Comparison of ENCODE assay signal across 8 mouse cellular contexts in the genomic region with DNA sequence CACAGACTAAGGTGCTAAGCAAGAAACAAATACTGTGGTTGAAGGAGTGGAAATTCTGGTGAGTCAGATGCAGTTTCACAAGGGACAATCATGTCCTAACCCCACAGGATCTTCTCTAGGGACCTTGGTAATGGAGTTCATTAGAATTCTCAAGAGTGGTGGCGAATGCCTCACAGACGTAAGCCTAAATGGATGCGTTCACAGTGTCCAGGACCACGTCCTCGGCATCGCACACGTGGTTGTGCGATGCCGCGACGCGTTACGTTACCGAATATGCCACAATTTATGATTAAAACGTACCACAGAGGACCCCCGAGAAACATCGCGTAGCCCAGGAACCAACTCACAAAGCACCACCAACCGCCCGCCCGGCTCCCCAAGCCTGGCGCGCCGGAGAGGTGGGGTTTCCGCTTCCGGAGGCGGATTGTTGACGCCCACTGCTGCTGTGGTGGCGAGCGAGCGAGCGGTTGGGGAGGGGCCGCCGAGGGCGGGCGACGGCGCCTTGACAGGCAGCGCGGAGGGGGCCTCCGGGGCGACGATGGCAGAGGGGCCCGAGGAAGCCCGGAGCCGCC. TPM values are rescaled to one million over a fixed set of nuclear protein-coding genes. Genes with fewer than 3 reads are reported as not detected.
A peak's percentile ranks its signal among the peaks of the same experiment; 100 is the strongest.
DNase-seq lines count a peak whose midpoint lies in the region; ATAC-seq and TF ChIP-seq lines count a peak whose summit lies in the region.

A gene (plus strand): TSS at position 475 of the 572 bp plus-strand sequence.

- peak within 1 kb of the TSS; percentile 62 for H3K27ac ChIP-seq in CH12.LX (ENCODE audit: insufficient read depth, low read depth)
- H3K27ac ChIP-seq in forebrain, embryonic 12.5 days: peak within 1 kb of the TSS; percentile 87
- H3K27ac ChIP-seq in heart, postnatal 0 days (ENCODE audit: low read depth): peak within 1 kb of the TSS; percentile 82
- H3K27ac ChIP-seq in liver, embryonic 16.5 days (ENCODE audit: low read length): peak within 1 kb of the TSS; percentile 87
- H3K27ac ChIP-seq in neural tube, embryonic 13.5 days (replicated peaks): peak within 1 kb of the TSS; percentile 89
- H3K27ac ChIP-seq in testis, adult 2 months (ENCODE audit: control insufficient read depth, insufficient read depth, low read depth, low read length): peak within 1 kb of the TSS; percentile 86

- no peak for TF ChIP-seq CTCF in CH12.LX (conservative IDR thresholded peaks at IDR 0.05 in 1 of 2, IDR thresholded peaks at IDR 0.05 in 1 of 2; ENCODE audit: low read depth in 2 of 2, low read length in 2 of 2)
- TF ChIP-seq CTCF in heart, postnatal 0 days (IDR thresholded peaks at IDR 0.05; ENCODE audit: low read depth): no peak
- no peak for TF ChIP-seq CTCF in testis, adult 2 months (IDR thresholded peaks at IDR 0.05; ENCODE audit: control insufficient read depth, insufficient read depth, insufficient replicate concordance, low read depth, low read length)

- peak; percentile 95 for ATAC-seq in forebrain, embryonic 12.5 days (ENCODE audit: low FRiP score)
- ATAC-seq in heart, postnatal 0 days (ENCODE audit: insufficient read depth, low read depth): peak; percentile 96
- peak; percentile 97 for ATAC-seq in liver, embryonic 16.5 days (ENCODE audit: low read depth)
- ATAC-seq in neural tube, embryonic 13.5 days (ENCODE audit: low read depth): peak; percentile 97

- H3K4me2 ChIP-seq in CH12.LX (ENCODE audit: insufficient read depth, low read depth, poor library complexity, severe bottlenecking): peak within 1 kb of the TSS; percentile 98
- H3K4me2 ChIP-seq in forebrain, embryonic 12.5 days: peak within 1 kb of the TSS; percentile 89
- H3K4me2 ChIP-seq in heart, postnatal 0 days (ENCODE audit: low read depth, low read length): peak within 1 kb of the TSS; percentile 97
- peak within 1 kb of the TSS; percentile 84 for H3K4me2 ChIP-seq in liver, embryonic 16.5 days (ENCODE audit: low read depth, low read length)
- H3K4me2 ChIP-seq in neural tube, embryonic 13.5 days: peak within 1 kb of the TSS; percentile 79

- H3K79me2 ChIP-seq in CH12.LX (replicated peaks; ENCODE audit: control insufficient read depth, extremely low read depth, insufficient read depth, poor library complexity, severe bottlenecking): peaks cover 11% of the 10 kb centered on the region

- peaks cover 8 to 17% of the 10 kb centered on the region in 2 experiments for H3K4me1 ChIP-seq in CH12.LX (ENCODE audit: control insufficient read depth in 1 of 2, insufficient read depth in 2 of 2)
- H3K4me1 ChIP-seq in forebrain, embryonic 12.5 days: peaks cover 15% of the 10 kb centered on the region
- peaks cover 14% of the 10 kb centered on the region for H3K4me1 ChIP-seq in heart, postnatal 0 days (ENCODE audit: control insufficient read depth, insufficient read depth)
- peaks cover 12% of the 10 kb centered on the region for H3K4me1 ChIP-seq in liver, embryonic 16.5 days (ENCODE audit: control insufficient read depth, low read depth, low read length)
- H3K4me1 ChIP-seq in neural tube, embryonic 13.5 days (replicated peaks): peaks cover 22% of the 10 kb centered on the region
- peaks cover 2% of the 10 kb centered on the region; the same call in 1 of the 2 replicates for H3K4me1 ChIP-seq in testis, adult 2 months (ENCODE audit: control insufficient read depth, insufficient read depth, low read length)

- peak within 1 kb of the TSS; percentile 97 for H3K9ac ChIP-seq in CH12.LX (ENCODE audit: insufficient read depth, low read depth)
- H3K9ac ChIP-seq in forebrain, embryonic 12.5 days: peak within 1 kb of the TSS; percentile 94
- H3K9ac ChIP-seq in heart, postnatal 0 days (replicated peaks; ENCODE audit: low read depth, low read length): peak within 1 kb of the TSS; percentile 85
- H3K9ac ChIP-seq in liver, embryonic 16.5 days (ENCODE audit: low read depth, low read length): peak within 1 kb of the TSS; percentile 95
- H3K9ac ChIP-seq in neural tube, embryonic 13.5 days: peak within 1 kb of the TSS; percentile 94

- H3K9me3 ChIP-seq in CH12.LX (replicated peaks; ENCODE audit: low read length): no peaks in the 10 kb centered on the region
- no peaks in the 10 kb centered on the region for H3K9me3 ChIP-seq in forebrain, embryonic 12.5 days
- H3K9me3 ChIP-seq in heart, postnatal 0 days (replicated peaks; ENCODE audit: control insufficient read depth, low read length): no peaks in the 10 kb centered on the region
- no peaks in the 10 kb centered on the region for H3K9me3 ChIP-seq in liver, embryonic 16.5 days (replicated peaks; ENCODE audit: control insufficient read depth, low read length)
- H3K9me3 ChIP-seq in neural tube, embryonic 13.5 days: no peaks in the 10 kb centered on the region

- TF ChIP-seq EP300 in CH12.LX (IDR thresholded peaks at IDR 0.05; ENCODE audit: low read length): peak; percentile 97
- TF ChIP-seq EP300 in heart, postnatal 0 days (IDR thresholded peaks at IDR 0.05; ENCODE audit: low read depth): 0 out of 2 replicates have a peak, but pooled peaks have one; percentile 38

- H3K36me3 ChIP-seq in CH12.LX (replicated peaks in 1 of 2; ENCODE audit: control insufficient read depth in 1 of 2, insufficient read depth in 1 of 2, low read length in 1 of 2): peaks cover 6 to 25% of the 10 kb centered on the region in 2 experiments
- H3K36me3 ChIP-seq in forebrain, embryonic 12.5 days (replicated peaks): peaks cover 24% of the 10 kb centered on the region
- H3K36me3 ChIP-seq in heart, postnatal 0 days (replicated peaks; ENCODE audit: control insufficient read depth, insufficient read depth, low read length): peaks cover 20% of the 10 kb centered on the region
- peaks cover 3% of the 10 kb centered on the region for H3K36me3 ChIP-seq in liver, embryonic 16.5 days (ENCODE audit: control insufficient read depth, insufficient read depth)
- H3K36me3 ChIP-seq in neural tube, embryonic 13.5 days: peaks cover 29% of the 10 kb centered on the region
- H3K36me3 ChIP-seq in testis, adult 2 months (ENCODE audit: control insufficient read depth, insufficient read depth, low read length): no peaks in the 10 kb centered on the region; the same call in 1 of the 2 replicates

- 0% methylated on average over 44 of the region's 46 CpGs for WGBS in forebrain, embryonic 12.5 days
- WGBS in heart, postnatal 0 days: under 1% methylated on average over 46 of the region's 46 CpGs
- WGBS in liver, embryonic 16.5 days (ENCODE audit: insufficient replicate concordance): under 1% methylated on average over 46 of the region's 46 CpGs
- WGBS in neural tube, embryonic 13.5 days: under 1% methylated on average over 46 of the region's 46 CpGs

- peak; percentile 67 for TF ChIP-seq POLR2A in CH12.LX (IDR thresholded peaks at IDR 0.05; ENCODE audit: low read depth, low read length)
- peak; percentile 90 for TF ChIP-seq POLR2A in testis, adult 2 months (IDR thresholded peaks at IDR 0.05; ENCODE audit: control insufficient read depth, low read depth, low read length)

- DNase-seq in CH12.LX (ENCODE audit: extremely low read depth): peak; percentile 90
- peak; percentile 83 for DNase-seq in c-Kit-positive CD71-positive TER-119-negative erythroid progenitor cells, embryonic 14.5 days (ENCODE audit: low read depth)
- DNase-seq in heart, postnatal 0 days (ENCODE audit: low spot score): peak; percentile 80
- peak; percentile 93 to 95 for DNase-seq in kidney, postnatal 4 days

- peak within 1 kb of the TSS; percentile 91 to 98 (median 95) for H3K4me3 ChIP-seq in CH12.LX (replicated peaks in 1 of 3; ENCODE audit: low read depth in 2 of 3, low read length in 2 of 3, poor library complexity in 1 of 3)
- H3K4me3 ChIP-seq in forebrain, embryonic 12.5 days (replicated peaks): peak within 1 kb of the TSS; percentile 98
- peak within 1 kb of the TSS; percentile 94 for H3K4me3 ChIP-seq in heart, postnatal 0 days (ENCODE audit: low read depth, low read length)
- peak within 1 kb of the TSS; percentile 91 for H3K4me3 ChIP-seq in liver, embryonic 16.5 days (ENCODE audit: low read depth, low read length)
- peak within 1 kb of the TSS; percentile 95 for H3K4me3 ChIP-seq in neural tube, embryonic 13.5 days
- peak within 1 kb of the TSS; percentile 86 for H3K4me3 ChIP-seq in testis, adult 2 months (ENCODE audit: control insufficient read depth, low read depth, low read length)

- TF ChIP-seq RAD21 in CH12.LX (IDR thresholded peaks at IDR 0.05; ENCODE audit: low read depth, low read length): no peak

- H3K27me3 ChIP-seq in CH12.LX (replicated peaks): peaks cover 4% of the 10 kb centered on the region
- H3K27me3 ChIP-seq in forebrain, embryonic 12.5 days: peaks cover 7% of the 10 kb centered on the region; the same call in 1 of the 2 replicates
- H3K27me3 ChIP-seq in heart, postnatal 0 days (ENCODE audit: control insufficient read depth, insufficient read depth, low read length): no peaks in the 10 kb centered on the region
- no peaks in the 10 kb centered on the region for H3K27me3 ChIP-seq in liver, embryonic 16.5 days (ENCODE audit: control insufficient read depth, insufficient read depth, low read depth, low read length)
- 0 out of 2 replicates have a peak, but pooled peaks cover 4% of the 10 kb centered on the region for H3K27me3 ChIP-seq in neural tube, embryonic 13.5 days
- no peaks in the 10 kb centered on the region for H3K27me3 ChIP-seq in testis, adult 2 months (ENCODE audit: control insufficient read depth, insufficient read depth, low read length)

- in situ Hi-C loops in CH12.LX (cut with MboI; ENCODE audit: low pct_ligation_motif_present, low pct_unique_long_range_greater_than_20kb, low sequenced_read_pairs): loop anchor here (5.0 to 25.0 kb wide), 2 partner anchors 357 to 1132 kb away; no protein-coding TSS in a partner anchor

- dilution Hi-C loops in CH12.LX (cut with MboI; ENCODE audit: extremely low pct_ligation_motif_present, extremely low pct_unique_long_range_greater_than_20kb, low sequenced_read_pairs): no loop called here

TF ChIP-seq in CH12.LX, 34 proteins besides CTCF, POLR2A, EP300 and RAD21 (continues in another document):
- peak; percentile 73 for TF ChIP-seq TBP (conservative IDR thresholded peaks at IDR 0.05; ENCODE audit: low read depth, low read length)
- peak; percentile 38; the same call in 1 of the 2 replicates for TF ChIP-seq NELFE (IDR thresholded peaks at IDR 0.05; ENCODE audit: low read depth, low read length)
- TF ChIP-seq ZNF384 (IDR thresholded peaks at IDR 0.05; ENCODE audit: low read depth, low read length): peak; percentile 20; the same call in 1 of the 2 replicates
- TF ChIP-seq ETS1 (conservative IDR thresholded peaks at IDR 0.05; ENCODE audit: low read depth, low read length): peak; percentile 58

RNA-seq across cellular contexts. Expression of the gene that starts here (rescaled TPM):
- 6.2 and 6.9 TPM in 2 replicates for total RNA-seq in CH12.LX (2012; rRNA removed)
- total RNA-seq in CH12.LX (2014; rRNA removed): 9.9 and 10.1 TPM in 2 replicates
- 9.9 and 10.2 TPM in 2 replicates for polyA plus RNA-seq in CH12.LX (2012; ENCODE audit: insufficient read length, low read depth)
- polyA plus RNA-seq in forebrain, embryonic 12.5 days (2016; fragmentation: Nextera tagmentation; extraction: Ambion mirVana): 20.2 and 21.0 TPM in 2 replicates
- 15.5 and 24.9 TPM in 2 replicates for total RNA-seq in heart, postnatal 0 days (2014; rRNA removed; ENCODE audit: low replicate concordance)
- polyA plus RNA-seq in heart, postnatal 0 days (2015; fragmentation: Nextera tagmentation; extraction: Ambion mirVana): 8.0 and 8.5 TPM in 2 replicates
- 2.0 and 2.3 TPM in 2 replicates for polyA plus RNA-seq in liver, embryonic 16.5 days (2015; fragmentation: Nextera tagmentation; extraction: Ambion mirVana)
- polyA plus RNA-seq in neural tube, embryonic 13.5 days (2015; fragmentation: Nextera tagmentation; extraction: Ambion mirVana): 14.7 and 15.7 TPM in 2 replicates
- polyA plus RNA-seq in testis, adult 2 months (2012; rRNA removed): 29.9 and 30.7 TPM in 2 replicates

Comparison
In these comparisons a context has a peak if more than half of its experiments do, and no peak if none do; other contexts are left out.
1. Peak in every context shown above with its lines: DNase-seq, ATAC-seq, H3K4me3 ChIP-seq and H3K27ac ChIP-seq.